21 mouse cellular contexts compared by ENCODE assay signal in genomic region chr17:74526117-74526516, GRCm38 (mm10). TPM values are rescaled to one million over a fixed set of nuclear protein-coding genes. Genes with fewer than 3 reads are reported as not detected.
DNase-seq lines count a peak whose midpoint lies in the region; ATAC-seq and TF ChIP-seq lines count a peak whose summit lies in the region.
"Had no signal": no experiment of that assay in that cellular context is flagged by ENCODE, and none has a peak within 500 bp of the region (broad histone marks: within the 10 kb centered on the region; RNA-seq: fewer than 3 reads in every experiment).

No protein-coding gene starts in this region.

- no peak for ATAC-seq in forebrain, embryonic 14.5 days
- ATAC-seq: activated CD4-positive, CD25-positive, alpha-beta regulatory T cell, adult 4 months; forebrain, embryonic 15.5 days; hindbrain, postnatal 0 days; inflammation-experienced regulatory T-cells, adult 6 months had no signal

- H3K4me2 ChIP-seq in myocyte (ENCODE audit: low read depth), result peak overlapping the region; percentile 99
- no peak overlapping the region for H3K4me2 ChIP-seq in forebrain, embryonic 14.5 days (ENCODE audit: low read length)
- H3K4me2 ChIP-seq: embryonic facial prominence, embryonic 12.5 days; embryonic facial prominence, embryonic 15.5 days; forebrain, embryonic 15.5 days; hindbrain, embryonic 13.5 days had no signal

- DNase-seq in heart, adult 11 months, result peak; percentile 19
- no peak for DNase-seq in heart, postnatal 4 days
- DNase-seq in adipocyte (ENCODE audit: low spot score), result peak; percentile 54
- DNase-seq in forebrain, embryonic 14.5 days (ENCODE audit: low spot score), result no peak
- no peak for DNase-seq in spleen, adult 18-20 months
- DNase-seq: adrenal gland, postnatal 10 days; adrenal gland, postnatal 36 days; gastrocnemius, postnatal 25 days; heart, adult 2 months; heart, postnatal 14 days had no signal

- WGBS in forebrain, embryonic 14.5 days, result 87% methylated on average over 2 of the region's 2 CpGs

- H3ac ChIP-seq in myocyte (ENCODE audit: control insufficient read depth, insufficient read length), result no peak overlapping the region

- TF ChIP-seq POLR2A in myocyte (IDR thresholded peaks at IDR 0.05; ENCODE audit: insufficient read length, low read depth), result no peak

- peaks cover 34% of the 10 kb centered on the region for H3K4me1 ChIP-seq in E14TG2a.4 (replicated peaks; ENCODE audit: low read depth, low read length)
- peaks cover 12% of the 10 kb centered on the region for H3K4me1 ChIP-seq in forebrain, embryonic 14.5 days (ENCODE audit: control insufficient read depth, insufficient read depth, low read length)

- peaks cover 24% of the 10 kb centered on the region for H3K79me2 ChIP-seq in myocyte (ENCODE audit: control insufficient read depth, insufficient read depth)

- no peak overlapping the region for H3K9ac ChIP-seq in forebrain, embryonic 14.5 days (ENCODE audit: low read length)
- H3K9ac ChIP-seq: embryonic facial prominence, embryonic 12.5 days; embryonic facial prominence, embryonic 15.5 days; forebrain, embryonic 15.5 days; heart, embryonic 13.5 days; hindbrain, embryonic 13.5 days had no signal

- H3K4me3 ChIP-seq in E14TG2a.4 (replicated peaks; ENCODE audit: low read length), result peak overlapping the region; percentile 98
- H3K4me3 ChIP-seq in myocyte, result no peak overlapping the region
- H3K4me3 ChIP-seq in forebrain, embryonic 14.5 days (ENCODE audit: low read depth, low read length), result no peak overlapping the region
- H3K4me3 ChIP-seq: embryonic facial prominence, embryonic 12.5 days; embryonic facial prominence, embryonic 15.5 days; forebrain, embryonic 15.5 days; heart, adult 2 months; heart, embryonic 10.5 days; heart, embryonic 13.5 days; hindbrain, embryonic 13.5 days had no signal

- H3K27me3 ChIP-seq in E14TG2a.4 (ENCODE audit: insufficient read depth, low read length), result no peaks in the 10 kb centered on the region
- no peaks in the 10 kb centered on the region for H3K27me3 ChIP-seq in myocyte (ENCODE audit: control insufficient read depth, insufficient read depth, insufficient read length)
- no peaks in the 10 kb centered on the region for H3K27me3 ChIP-seq in forebrain, embryonic 14.5 days (replicated peaks; ENCODE audit: control insufficient read depth, insufficient read depth, low read length)
- H3K27me3 ChIP-seq: embryonic facial prominence, embryonic 12.5 days; embryonic facial prominence, embryonic 15.5 days; forebrain, embryonic 15.5 days; heart, embryonic 13.5 days; hindbrain, embryonic 13.5 days had no signal

- peaks cover 13% of the 10 kb centered on the region; the same call in 1 of the 2 replicates for H3K36me3 ChIP-seq in E14TG2a.4 (ENCODE audit: insufficient read depth, low read length)
- H3K36me3 ChIP-seq in myocyte (ENCODE audit: control insufficient read depth, insufficient read depth), result no peaks in the 10 kb centered on the region
- no peaks in the 10 kb centered on the region for H3K36me3 ChIP-seq in forebrain, embryonic 14.5 days (ENCODE audit: control insufficient read depth, insufficient read depth, low read length)
- H3K36me3 ChIP-seq: embryonic facial prominence, embryonic 12.5 days; embryonic facial prominence, embryonic 15.5 days; forebrain, embryonic 15.5 days; heart, embryonic 10.5 days; heart, embryonic 13.5 days; hindbrain, embryonic 13.5 days had no signal

- TF ChIP-seq CTCF in E14TG2a.4 (conservative IDR thresholded peaks at IDR 0.05; ENCODE audit: low read length), result no peak

- H3K9me3 ChIP-seq in E14TG2a.4 (ENCODE audit: low read length), result no peaks in the 10 kb centered on the region
- H3K9me3 ChIP-seq in forebrain, embryonic 14.5 days (replicated peaks; ENCODE audit: control insufficient read depth, low read length), result no peaks in the 10 kb centered on the region
- H3K9me3 ChIP-seq: embryonic facial prominence, embryonic 12.5 days; embryonic facial prominence, embryonic 15.5 days; forebrain, embryonic 15.5 days; heart, embryonic 10.5 days; heart, embryonic 13.5 days; hindbrain, embryonic 13.5 days had no signal

- H3K27ac ChIP-seq in forebrain, embryonic 14.5 days (ENCODE audit: low read depth, low read length), result no peak overlapping the region
- H3K27ac ChIP-seq: embryonic facial prominence, embryonic 12.5 days; embryonic facial prominence, embryonic 15.5 days; forebrain, embryonic 15.5 days; heart, adult 2 months; hindbrain, embryonic 13.5 days; hindbrain, postnatal 0 days had no signal

TF ChIP-seq in myocyte, 11 proteins besides CTCF, POLR2A, EP300 and RAD21:
- TF ChIP-seq POLR2AphosphoS2 (IDR thresholded peaks at IDR 0.05; ENCODE audit: insufficient read length, low read depth) (no peak), MYOG (IDR thresholded peaks at IDR 0.05; ENCODE audit: control insufficient read depth in 1 of 3, insufficient read depth in 1 of 3, insufficient read length in 2 of 3, low read depth in 2 of 3) (no peak), TCF12 (IDR thresholded peaks at IDR 0.05; ENCODE audit: insufficient read depth, poor library complexity, severe bottlenecking) (no peak), SRF (IDR thresholded peaks at IDR 0.05; ENCODE audit: control insufficient read depth, insufficient read length, low read depth) (no peak), REST (IDR thresholded peaks at IDR 0.05; ENCODE audit: insufficient read depth, insufficient read length) (no peak), USF1 (IDR thresholded peaks at IDR 0.05; ENCODE audit: low read depth) (no peak), MAX (IDR thresholded peaks at IDR 0.05; ENCODE audit: low read depth) (no peak), MYOD1 (IDR thresholded peaks at IDR 0.05; ENCODE audit: control insufficient read depth in 1 of 3, insufficient read length in 2 of 3, low read depth in 2 of 3) (no peak), CEBPB (IDR thresholded peaks at IDR 0.05; ENCODE audit: insufficient read depth, poor library complexity, severe bottlenecking) (no peak), TCF3 (IDR thresholded peaks at IDR 0.05; ENCODE audit: insufficient read length, low read depth) (no peak), E2F4 (IDR thresholded peaks at IDR 0.05; ENCODE audit: insufficient read depth) (no peak)

RNA-seq across cellular contexts. Expression of gene Birc6, which starts 2.0 kb away (rescaled TPM):
- total RNA-seq in heart, postnatal 4 days (2021), result 100 to 1,000 TPM; 110 to 119 TPM
- 20.1 TPM for polyA plus RNA-seq in myocyte (2012; fragmentation: generic; extraction: Trizol)
- polyA plus RNA-seq in forebrain, embryonic 14.5 days (2014; fragmentation: Nextera tagmentation; extraction: Ambion mirVana), result 63.7 and 83.4 TPM in 2 replicates

RNA-seq across cellular contexts. Expression of gene Yipf4, which starts 36.8 kb away (rescaled TPM):
- total RNA-seq in heart, postnatal 4 days (2021), result 10 to 100 TPM; 59.7 to 60.5 TPM
- 20.0 TPM for polyA plus RNA-seq in myocyte (2012; fragmentation: generic; extraction: Trizol)
- 65.7 and 67.4 TPM in 2 replicates for polyA plus RNA-seq in forebrain, embryonic 14.5 days (2014; fragmentation: Nextera tagmentation; extraction: Ambion mirVana)

Comparison
In these comparisons a context has a peak if more than half of its experiments do, and no peak if none do; other contexts are left out.
1. DNase-seq: peak in heart, adult 11 months (single experiment) and adipocyte (single experiment); none in heart, postnatal 4 days (single experiment), forebrain, embryonic 14.5 days (single experiment) and spleen, adult 18-20 months (0 of 2).